Mouse (Mus musculus) hindbrain, embryonic 16.5 days (tissue): Measurements from ENCODE around the gene Cyp20a1. TPM values are rescaled to one million over a fixed set of nuclear protein-coding genes. Genes with fewer than 3 reads are reported as not detected.

Experiments
- ATAC-seq: fragments of 200-750 bp; cut with Nextera tagmentation; 2 replicates; pipeline ENCODE4 v1.8.0; 2017; ENCODE audit warnings: moderate TSS enrichment, moderate library complexity
- H3K27ac ChIP-seq: fragments of 300-500 bp; sonication (generic); 2 replicates; pipeline ENCODE4 v1.5.1; 2014; ENCODE audit warnings: low read depth, mild to moderate bottlenecking, control low read depth, low read length, moderate library complexity
- H3K27me3 ChIP-seq: fragments of 300-500 bp; sonication (generic); replicated peaks from 2 replicates; pipeline ENCODE4 v1.6.1; 2014; ENCODE audit warnings: low read length; ENCODE audit not compliant: control insufficient read depth, insufficient read depth
- H3K36me3 ChIP-seq: fragments of 300-500 bp; sonication (generic); 2 replicates; pipeline ENCODE4 v1.6.1; 2014; ENCODE audit warnings: mild to moderate bottlenecking, low read length, moderate library complexity, mixed read lengths; ENCODE audit not compliant: control insufficient read depth, insufficient read depth
- H3K4me1 ChIP-seq: fragments of 300-500 bp; sonication (generic); 2 replicates; pipeline ENCODE4 v1.6.1; 2014; ENCODE audit warnings: low read depth, low read length; ENCODE audit not compliant: control insufficient read depth, insufficient read depth
- H3K4me2 ChIP-seq: fragments of 300-500 bp; sonication (generic); 2 replicates; pipeline ENCODE4 v1.6.1; 2014; ENCODE audit warnings: mild to moderate bottlenecking, low read length, control low read depth, moderate library complexity
- H3K4me3 ChIP-seq: fragments of 300-500 bp; sonication (generic); 2 replicates; pipeline ENCODE4 v1.5.1; 2014; ENCODE audit warnings: mild to moderate bottlenecking, low read length, control low read depth, moderate library complexity
- H3K9ac ChIP-seq: fragments of 300-500 bp; sonication (generic); 2 replicates; pipeline ENCODE4 v1.6.1; 2014; ENCODE audit warnings: low read depth, mild to moderate bottlenecking, control low read depth, low read length, moderate library complexity
- H3K9me3 ChIP-seq: fragments of 300-500 bp; sonication (generic); 2 replicates; pipeline ENCODE4 v1.6.1; 2014; ENCODE audit warnings: mild to moderate bottlenecking, low read length, moderate library complexity; ENCODE audit not compliant: control insufficient read depth
- whole genome bisulfite sequencing: fragments of 180-500 bp; shearing (Covaris S2); extraction: QIAGEN DNeasy Blood & Tissue Kit; methylation state at CpG from one replicate; pipeline ENCODE4 v1.1.7; 2014; 5-methylcytosine and 5-hydroxymethylcytosine counted together
- polyA plus RNA-seq: library from polyadenylated mRNA; unstranded; fragments of >200 nt; fragmentation: Nextera tagmentation; extraction: Ambion mirVana; gene quantifications from 2 replicates; pipeline ENCODE4 v1.2.1, GENCODE M21; 2015

The Cyp20a1 gene
- polyA plus RNA-seq, 1 experiment from 2014 or later: 12.0 TPM

- no peaks in the 10 kb centered on the region for H3K9me3 ChIP-seq
- H3K27ac ChIP-seq: no peak overlapping the region
- H3K4me1 ChIP-seq: peaks cover 2% of the 10 kb centered on the region; the same call in 1 of the 2 replicates
- WGBS: 100% methylated on average over 1 of the region's 1 CpGs
- no peaks in the 10 kb centered on the region for H3K36me3 ChIP-seq
- no peaks in the 10 kb centered on the region for H3K27me3 ChIP-seq
- H3K4me2 ChIP-seq: no peak overlapping the region
- no peak overlapping the region for H3K9ac ChIP-seq
- no peak overlapping the region for H3K4me3 ChIP-seq
- no peak for ATAC-seq
Measured at GRCm38 (mm10) chr1:60404848-60405247, 61.7 kb downstream of the Cyp20a1 start.

DNA sequence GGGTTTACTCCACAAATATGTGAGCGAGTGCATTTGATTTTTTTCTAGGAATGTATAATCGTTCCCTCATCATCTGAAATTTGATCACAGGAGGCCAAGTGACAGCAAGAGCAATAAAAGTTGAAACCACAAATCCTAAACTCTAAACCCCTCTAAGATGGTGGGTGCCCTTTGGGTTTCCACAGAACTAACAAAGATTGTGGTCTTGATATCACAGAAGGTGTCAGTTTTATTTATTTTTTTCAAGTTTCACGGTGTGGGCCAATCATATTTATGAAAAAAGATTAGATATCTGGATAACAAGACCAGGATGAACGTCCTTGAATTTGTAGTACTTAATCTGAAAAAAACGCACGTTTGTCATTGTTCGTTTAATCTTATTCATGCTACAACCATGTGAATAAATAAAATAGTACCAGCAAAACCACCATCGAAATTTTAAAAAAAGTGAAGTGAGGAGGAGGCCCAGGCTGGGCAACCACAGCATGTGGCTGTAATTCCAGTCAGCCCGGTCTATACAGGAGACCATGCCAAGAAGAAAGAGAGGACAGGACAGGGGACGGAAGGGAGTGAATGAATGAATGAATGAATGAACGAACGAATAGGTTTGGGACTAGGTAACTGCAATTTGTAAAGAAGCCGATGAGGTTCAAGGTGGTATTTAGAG lies 65.5 kb downstream of the Cyp20a1 start:
- no peaks in the 10 kb centered on the region for H3K9me3 ChIP-seq
- WGBS: 19% methylated on average over 13 of the region's 13 CpGs
- no peaks in the 10 kb centered on the region for H3K27me3 ChIP-seq
- peak overlapping the region; percentile 63 for H3K4me2 ChIP-seq
- ATAC-seq: peak; percentile 60
- H3K36me3 ChIP-seq: no peaks in the 10 kb centered on the region
- H3K4me1 ChIP-seq: peaks cover 15% of the 10 kb centered on the region
- H3K9ac ChIP-seq: peak overlapping the region; percentile 98
- H3K4me3 ChIP-seq: peak overlapping the region; percentile 83
- H3K27ac ChIP-seq: peak overlapping the region; percentile 98

GRCm38 (mm10) chr1:60409168-60409828 lies 66.2 kb downstream of the Cyp20a1 start, which contains the start of gene Abi2:
TSS of gene Abi2 (plus strand) at chr1:60409619.
- WGBS: 0% methylated on average over 36 of the region's 69 CpGs
- peak within 1 kb of the TSS; percentile 98 for H3K27ac ChIP-seq
- H3K4me1 ChIP-seq: peaks cover 15% of the 10 kb centered on the region
- peak within 1 kb of the TSS; percentile 65 for H3K4me2 ChIP-seq
- ATAC-seq: peak; percentile 94
- peak within 1 kb of the TSS; percentile 98 for H3K9ac ChIP-seq
- H3K27me3 ChIP-seq: no peaks in the 10 kb centered on the region
- H3K9me3 ChIP-seq: no peaks in the 10 kb centered on the region
- H3K4me3 ChIP-seq: peak within 1 kb of the TSS; percentile 83
- H3K36me3 ChIP-seq: no peaks in the 10 kb centered on the region

DNA sequence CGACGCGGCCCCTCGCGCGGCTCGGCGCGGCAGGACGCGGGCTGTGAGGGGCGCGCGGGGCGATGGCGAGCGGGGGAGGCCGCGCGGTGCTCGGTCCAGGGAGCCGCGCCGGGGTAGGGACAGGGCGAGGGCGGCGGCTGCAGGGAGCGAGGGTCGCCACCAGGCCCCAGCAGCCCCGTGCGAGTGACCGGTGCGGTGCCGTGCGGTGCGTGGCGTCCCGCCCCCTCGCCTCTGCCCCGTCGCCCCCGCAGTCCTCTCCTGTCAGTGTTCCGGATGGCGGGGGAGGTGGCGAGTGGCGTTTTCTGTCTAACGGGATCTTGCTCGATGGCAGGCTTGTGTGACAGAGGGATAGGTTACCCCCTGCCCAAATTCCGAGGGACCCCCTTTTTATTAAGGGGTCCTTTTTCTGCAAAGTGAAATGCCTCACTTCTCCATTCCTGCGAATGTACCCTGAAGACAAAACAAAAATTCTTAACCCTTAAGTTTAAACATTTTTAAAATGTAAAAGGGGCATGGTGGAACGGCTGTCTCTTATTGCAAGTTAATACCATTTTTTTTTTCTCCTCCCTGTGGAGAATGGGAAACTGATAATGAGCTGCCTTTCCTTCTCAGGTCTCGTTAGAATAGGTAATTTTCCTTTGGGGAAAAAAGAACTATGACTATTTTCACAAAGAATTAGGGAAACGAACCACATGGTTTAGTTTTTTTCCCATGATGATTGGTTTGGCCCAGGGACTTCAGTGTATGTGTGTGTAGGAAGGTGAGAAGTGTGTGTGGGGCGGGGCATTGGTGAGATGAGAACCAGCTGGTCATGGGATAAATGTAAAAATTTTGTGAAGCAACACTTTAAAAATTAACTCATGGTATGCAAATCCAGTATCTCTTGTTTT lies 67.0 kb downstream of the Cyp20a1 start:
- Histone ChIP-seq H3K9ac (peak overlapping the region; percentile 98), H3K4me3 (peak overlapping the region; percentile 83), H3K4me2 (peak overlapping the region; percentile 65), H3K9me3 (no peaks in the 10 kb centered on the region), H3K27ac (peak overlapping the region; percentile 98), H3K4me1 (peaks cover 15% of the 10 kb centered on the region), H3K36me3 (no peaks in the 10 kb centered on the region), H3K27me3 (no peaks in the 10 kb centered on the region)
- WGBS: 1% methylated on average over 42 of the region's 54 CpGs
- ATAC-seq: peak; percentile 85

DNA sequence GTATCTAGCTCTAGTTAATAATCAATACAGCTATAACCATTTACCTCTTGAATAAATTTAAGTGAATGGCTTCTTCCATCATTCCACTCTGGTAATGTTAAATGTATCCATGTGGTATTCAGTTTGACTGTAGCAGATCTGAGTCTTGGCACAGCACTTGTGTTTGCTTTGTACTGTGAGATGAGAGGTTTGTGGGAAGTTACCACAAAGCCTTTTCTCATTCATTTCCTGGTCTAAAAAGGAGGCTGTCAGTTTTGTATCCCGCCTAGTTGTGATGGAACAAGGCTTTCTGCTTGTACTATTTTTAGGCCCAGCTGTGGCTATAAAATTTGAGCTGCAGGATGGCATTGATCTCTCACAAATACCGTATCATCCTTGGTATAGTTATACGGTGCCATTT lies 73.6 kb downstream of the Cyp20a1 start:
- Histone ChIP-seq H3K4me2 (no peak overlapping the region), H3K27ac (0 out of 2 replicates have a peak overlapping the region, but pooled peaks have one; percentile 20), H3K27me3 (no peaks in the 10 kb centered on the region), H3K4me3 (no peak overlapping the region), H3K9me3 (no peaks in the 10 kb centered on the region), H3K9ac (no peak overlapping the region), H3K36me3 (no peaks in the 10 kb centered on the region), H3K4me1 (peaks cover 5% of the 10 kb centered on the region)
- WGBS: 61% methylated on average over 3 of the region's 3 CpGs
- no peak for ATAC-seq

- Histone ChIP-seq H3K9me3 (no peaks in the 10 kb centered on the region), H3K4me2 (no peak overlapping the region)
Measured at GRCm38 (mm10) chr1:60423882-60424281, 80.8 kb downstream of the Cyp20a1 start.

DNA sequence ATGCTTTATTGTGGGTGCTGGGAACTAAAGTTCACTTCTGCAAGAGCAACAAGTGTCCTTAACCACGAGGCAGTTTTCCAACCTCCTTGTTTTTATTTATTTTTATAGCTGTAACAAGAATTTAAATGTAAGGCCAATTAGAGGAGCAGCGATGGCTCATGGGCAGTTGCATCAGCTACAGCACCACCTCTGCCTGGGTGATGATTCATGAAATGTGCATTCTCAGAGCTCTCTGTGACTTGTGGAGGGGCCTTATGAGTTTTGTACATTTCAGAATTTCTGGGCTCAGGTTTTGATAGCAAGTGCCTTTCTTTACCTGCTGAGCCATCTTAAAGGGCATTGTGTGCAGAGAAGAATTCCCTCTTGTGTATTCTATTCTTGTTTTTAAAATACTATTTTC lies 85.2 kb downstream of the Cyp20a1 start:
- 79% methylated on average over 2 of the region's 2 CpGs for WGBS
- H3K36me3 ChIP-seq: no peaks in the 10 kb centered on the region
- ATAC-seq: no peak

More at GRCm38 (mm10) chr1:60423882-60424281, 80.8 kb downstream of the Cyp20a1 start:
- H3K27ac ChIP-seq: no peak overlapping the region
- ATAC-seq: no peak
- no peaks in the 10 kb centered on the region for H3K4me1 ChIP-seq
- 95% methylated on average over 1 of the region's 1 CpGs for WGBS
- no peak overlapping the region for H3K9ac ChIP-seq
- H3K4me3 ChIP-seq: no peak overlapping the region
- H3K27me3 ChIP-seq: no peaks in the 10 kb centered on the region
- H3K36me3 ChIP-seq: no peaks in the 10 kb centered on the region

GRCm38 (mm10) chr1:60428932-60429331 lies 85.8 kb downstream of the Cyp20a1 start:
- WGBS: 64% methylated on average over 2 of the region's 2 CpGs

More for the DNA sequence above, 85.2 kb downstream of the Cyp20a1 start:
- H3K27ac ChIP-seq: no peak overlapping the region
- H3K27me3 ChIP-seq: no peaks in the 10 kb centered on the region
- no peaks in the 10 kb centered on the region for H3K9me3 ChIP-seq
- no peaks in the 10 kb centered on the region for H3K4me1 ChIP-seq
- no peak overlapping the region for H3K4me3 ChIP-seq
- H3K9ac ChIP-seq: no peak overlapping the region
- no peak overlapping the region for H3K4me2 ChIP-seq

More at GRCm38 (mm10) chr1:60428932-60429331, 85.8 kb downstream of the Cyp20a1 start:
- H3K4me2 ChIP-seq: no peak overlapping the region
- no peak overlapping the region for H3K4me3 ChIP-seq
- no peaks in the 10 kb centered on the region for H3K36me3 ChIP-seq
- no peaks in the 10 kb centered on the region for H3K4me1 ChIP-seq
- H3K27me3 ChIP-seq: no peaks in the 10 kb centered on the region
- H3K9ac ChIP-seq: no peak overlapping the region
- no peaks in the 10 kb centered on the region for H3K9me3 ChIP-seq
- no peak for ATAC-seq
- H3K27ac ChIP-seq: no peak overlapping the region
